Mouse (Mus musculus): ENCODE data around the gene Olfm1. TPM values are rescaled to one million over a fixed set of nuclear protein-coding genes. Genes with fewer than 3 reads are reported as not detected.

The Olfm1 gene
- total and polyA plus RNA-seq, 3 experiments: 0.20 to 1.3 (median 0.34) TPM

GRCm38 (mm10) chr2:28194962-28195617 is 2.3 kb downstream of the Olfm1 start:
- no peak overlapping the region for H3K27ac ChIP-seq (ENCODE audit: insufficient read depth, low read depth)
- H3K9ac ChIP-seq (ENCODE audit: insufficient read depth, low read depth): no peak overlapping the region
- H3K4me2 ChIP-seq (ENCODE audit: insufficient read depth, low read depth, poor library complexity, severe bottlenecking): no peak overlapping the region
- no peaks in the 10 kb centered on the region; a peak in 1 of 4 replicates for H3K4me1 ChIP-seq (ENCODE audit: control insufficient read depth in 1 of 2, insufficient read depth in 2 of 2)
- TF ChIP-seq ZMIZ1 (IDR thresholded peaks at IDR 0.05; ENCODE audit: low read depth, low read length) (no peak), MAFK (IDR thresholded peaks at IDR 0.05; ENCODE audit: insufficient replicate concordance, low read length) (no peak), PAX5 (IDR thresholded peaks at IDR 0.05; ENCODE audit: low read length) (no peak), JUND (conservative IDR thresholded peaks at IDR 0.05; ENCODE audit: low read depth, low read length) (no peak), SIN3A (IDR thresholded peaks at IDR 0.05; ENCODE audit: low read length) (no peak), USF2 (conservative IDR thresholded peaks at IDR 0.05; ENCODE audit: low read depth, low read length) (no peak), MAX (IDR thresholded peaks at IDR 0.05; ENCODE audit: low read length) (no peak), ELF1 (IDR thresholded peaks at IDR 0.05; ENCODE audit: low read depth, low read length) (no peak), CHD2 (IDR thresholded peaks at IDR 0.05; ENCODE audit: low read length) (no peak), JUN (IDR thresholded peaks at IDR 0.05; ENCODE audit: insufficient read depth, low read depth, low read length) (no peak), TBP (conservative IDR thresholded peaks at IDR 0.05; ENCODE audit: low read depth, low read length) (no peak), KAT2A (IDR thresholded peaks at IDR 0.05; ENCODE audit: insufficient replicate concordance, low read length) (no peak)
- in situ Hi-C loops (cut with MboI; ENCODE audit: low pct_ligation_motif_present, low pct_unique_long_range_greater_than_20kb, low sequenced_read_pairs) (no loop called here), dilution Hi-C loops (cut with MboI; ENCODE audit: extremely low pct_ligation_motif_present, extremely low pct_unique_long_range_greater_than_20kb, low sequenced_read_pairs) (no loop called here)
- DNase-seq (ENCODE audit: extremely low read depth): no peak
- no peaks in the 10 kb centered on the region for H3K79me2 ChIP-seq (replicated peaks; ENCODE audit: control insufficient read depth, extremely low read depth, insufficient read depth, poor library complexity, severe bottlenecking)
- no peak overlapping the region for H3K4me3 ChIP-seq (replicated peaks in 1 of 3; ENCODE audit: low read depth in 2 of 3, low read length in 2 of 3, poor library complexity in 1 of 3)
- H3K27me3 ChIP-seq (replicated peaks): peaks cover 88% of the 10 kb centered on the region
- H3K9me3 ChIP-seq (replicated peaks; ENCODE audit: low read length): no peaks in the 10 kb centered on the region
- no peaks in the 10 kb centered on the region for H3K36me3 ChIP-seq (replicated peaks in 1 of 2; ENCODE audit: control insufficient read depth in 1 of 2, insufficient read depth in 1 of 2, low read length in 1 of 2)

DNA sequence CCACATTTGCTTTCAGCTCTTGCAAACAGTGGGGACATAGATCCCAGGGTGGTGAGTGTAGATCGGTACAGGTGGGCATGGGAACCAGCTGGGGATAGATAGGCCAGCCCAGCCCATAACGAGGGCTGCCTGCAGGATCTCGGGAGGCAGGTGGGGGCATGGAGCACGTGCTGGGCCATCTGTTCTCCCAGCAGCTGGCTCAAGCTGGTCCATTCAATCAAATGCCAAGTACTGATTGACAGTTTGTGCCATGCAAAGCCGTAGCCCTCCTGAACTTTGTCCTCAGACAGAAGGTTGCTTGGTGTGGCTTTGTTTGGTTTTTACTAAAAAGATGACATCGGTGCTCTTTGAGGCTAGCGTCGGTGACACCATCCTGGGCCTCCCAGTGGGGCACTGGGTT is 2.9 kb downstream of the Olfm1 start:
- Histone ChIP-seq H3K36me3 (replicated peaks in 1 of 2; ENCODE audit: control insufficient read depth in 1 of 2, insufficient read depth in 1 of 2, low read length in 1 of 2) (no peaks in the 10 kb centered on the region), H3K9me3 (replicated peaks; ENCODE audit: low read length) (no peaks in the 10 kb centered on the region), H3K27ac (ENCODE audit: insufficient read depth, low read depth) (no peak overlapping the region), H3K4me2 (ENCODE audit: insufficient read depth, low read depth, poor library complexity, severe bottlenecking) (no peak overlapping the region), H3K27me3 (replicated peaks) (peaks cover 92% of the 10 kb centered on the region), H3K4me1 (ENCODE audit: control insufficient read depth in 1 of 2, insufficient read depth in 2 of 2) (no peaks in the 10 kb centered on the region; a peak in 1 of 4 replicates), H3K9ac (ENCODE audit: insufficient read depth, low read depth) (no peak overlapping the region), H3K79me2 (replicated peaks; ENCODE audit: control insufficient read depth, extremely low read depth, insufficient read depth, poor library complexity, severe bottlenecking) (no peaks in the 10 kb centered on the region), H3K4me3 (replicated peaks in 1 of 3; ENCODE audit: low read depth in 2 of 3, low read length in 2 of 3, poor library complexity in 1 of 3) (no peak overlapping the region)
- TF ChIP-seq POLR2A (IDR thresholded peaks at IDR 0.05; ENCODE audit: low read depth, low read length) (no peak), MAZ (IDR thresholded peaks at IDR 0.05; ENCODE audit: low read depth, low read length) (no peak), UBTF (IDR thresholded peaks at IDR 0.05; ENCODE audit: low read depth, low read length) (no peak), PAX5 (IDR thresholded peaks at IDR 0.05; ENCODE audit: low read length) (no peak), JUND (conservative IDR thresholded peaks at IDR 0.05; ENCODE audit: low read depth, low read length) (no peak), TBP (conservative IDR thresholded peaks at IDR 0.05; ENCODE audit: low read depth, low read length) (no peak), ZKSCAN1 (IDR thresholded peaks at IDR 0.05; ENCODE audit: borderline replicate concordance, low read depth, low read length) (no peak), SMC3 (IDR thresholded peaks at IDR 0.05; ENCODE audit: low read depth, low read length) (no peak), ELF1 (IDR thresholded peaks at IDR 0.05; ENCODE audit: low read depth, low read length) (no peak), RCOR1 (conservative IDR thresholded peaks at IDR 0.05; ENCODE audit: low read depth, low read length) (no peak), ZMIZ1 (IDR thresholded peaks at IDR 0.05; ENCODE audit: low read depth, low read length) (no peak), HCFC1 (IDR thresholded peaks at IDR 0.05; ENCODE audit: low read depth, low read length) (no peak), NRF1 (IDR thresholded peaks at IDR 0.05; ENCODE audit: low read depth, low read length) (no peak), MAX (IDR thresholded peaks at IDR 0.05; ENCODE audit: low read length) (no peak), CHD2 (IDR thresholded peaks at IDR 0.05; ENCODE audit: low read length) (no peak), SIN3A (IDR thresholded peaks at IDR 0.05; ENCODE audit: low read length) (no peak), CHD1 (IDR thresholded peaks at IDR 0.05; ENCODE audit: low read depth, low read length) (no peak), MYC (IDR thresholded peaks at IDR 0.05; ENCODE audit: low read depth, low read length) (no peak), KAT2A (IDR thresholded peaks at IDR 0.05; ENCODE audit: insufficient replicate concordance, low read length) (no peak)
- in situ Hi-C loops (cut with MboI; ENCODE audit: low pct_ligation_motif_present, low pct_unique_long_range_greater_than_20kb, low sequenced_read_pairs) (no loop called here), dilution Hi-C loops (cut with MboI; ENCODE audit: extremely low pct_ligation_motif_present, extremely low pct_unique_long_range_greater_than_20kb, low sequenced_read_pairs) (no loop called here)
- DNase-seq (ENCODE audit: extremely low read depth): no peak
